Mouse (Mus musculus) midbrain, embryonic 14.5 days (tissue): ENCODE measurements around the gene Nav3. TPM values are rescaled to one million over a fixed set of nuclear protein-coding genes. Genes with fewer than 3 reads are reported as not detected.
A peak's percentile ranks its signal among the peaks of the same experiment; 100 is the strongest.
"Not testable (repeated sequence)": the region's sequence is repeated elsewhere in the genome, so short reads cannot be mapped to it uniquely, and the experiment has no call there.

Source experiments
- ATAC-seq: fragments of 200-750 bp; cut with Nextera tagmentation; 2 replicates; pipeline ENCODE4 v1.8.0; 2017; ENCODE audit warnings: moderate number of reproducible peaks, moderate library complexity; ENCODE audit not compliant: low FRiP score, low TSS enrichment
- DNase-seq: peaks from one replicate; pipeline ENCODE4 v3.0.0-alpha.2; 2015
- H3K27ac ChIP-seq: fragments of 300-500 bp; sonication (generic); replicated peaks from 2 replicates; pipeline ENCODE4 v1.5.1; 2014; ENCODE audit warnings: mild to moderate bottlenecking, low read depth, low read length, moderate library complexity
- H3K27me3 ChIP-seq: fragments of 300-500 bp; sonication (generic); 2 replicates; pipeline ENCODE4 v1.6.1; 2014; ENCODE audit warnings: low read length, control low read depth, mixed read lengths; ENCODE audit not compliant: control insufficient read depth, insufficient read depth
- H3K36me3 ChIP-seq: fragments of 300-500 bp; sonication (generic); 2 replicates; pipeline ENCODE4 v1.6.1; 2014; ENCODE audit warnings: low read length, control low read depth; ENCODE audit not compliant: control insufficient read depth, insufficient read depth
- H3K4me1 ChIP-seq: fragments of 300-500 bp; sonication (generic); 2 replicates; pipeline ENCODE4 v1.6.1; 2014; ENCODE audit warnings: mild to moderate bottlenecking, antibody characterized with exemption, low read length, control low read depth; ENCODE audit not compliant: control insufficient read depth, insufficient read depth
- H3K4me2 ChIP-seq: fragments of 300-500 bp; sonication (generic); 2 replicates; pipeline ENCODE4 v1.6.1; 2014; ENCODE audit warnings: mild to moderate bottlenecking, low read length, moderate library complexity
- H3K4me3 ChIP-seq: fragments of 300-500 bp; sonication (generic); replicated peaks from 2 replicates; pipeline ENCODE4 v1.5.1; 2014; ENCODE audit warnings: low read depth, low read length
- H3K9ac ChIP-seq: fragments of 300-500 bp; sonication (generic); replicated peaks from 2 replicates; pipeline ENCODE4 v1.6.1; 2014; ENCODE audit warnings: mild to moderate bottlenecking, low read length, moderate library complexity
- H3K9me3 ChIP-seq: fragments of 300-500 bp; sonication (generic); 2 replicates; pipeline ENCODE4 v1.6.1; 2016; ENCODE audit warnings: low read length, control low read depth, mixed read lengths; ENCODE audit not compliant: control insufficient read depth
- WGBS: fragments of 180-500 bp; shearing (Covaris S2); extraction: QIAGEN DNeasy Blood & Tissue Kit; methylation state at CpG from one replicate; pipeline ENCODE4 v1.1.7; 2014; 5-methylcytosine and 5-hydroxymethylcytosine counted together
- polyA plus RNA-seq: library from polyadenylated mRNA; unstranded; fragments of >200 nt; fragmentation: Nextera tagmentation; extraction: Ambion mirVana; gene quantifications from 2 replicates; pipeline ENCODE4 v1.2.1, GENCODE M21; 2014

Gene Nav3
- polyA plus RNA-seq, 1 experiment from 2014 or later, result 26.9 TPM

DNA sequence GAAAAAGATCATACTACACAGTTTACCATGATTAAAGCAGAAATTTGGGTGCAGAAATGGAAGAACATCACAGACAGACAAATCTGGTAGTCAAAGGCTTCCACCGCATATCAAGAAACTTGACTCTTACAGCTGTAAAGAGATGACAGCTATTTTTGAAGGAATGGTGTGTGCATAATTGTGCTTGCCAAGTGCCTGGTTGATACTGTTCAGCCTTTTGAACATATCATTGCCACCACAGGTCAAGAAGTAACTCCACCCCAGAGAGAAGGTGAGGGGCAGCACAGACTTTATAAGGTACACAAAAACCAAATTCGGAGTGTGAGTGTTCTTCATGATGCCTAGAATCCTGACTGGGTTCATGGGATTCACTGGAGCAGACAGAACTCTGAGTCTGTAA, 53.1 kb downstream of the Nav3 start:
- Histone ChIP-seq H3K4me1 (no peaks in the 10 kb centered on the region), H3K9me3 (no peaks in the 10 kb centered on the region), H3K9ac (no peak overlapping the region), H3K36me3 (no peaks in the 10 kb centered on the region), H3K4me2 (no peak overlapping the region), H3K4me3 (no peak overlapping the region), H3K27me3 (no peaks in the 10 kb centered on the region), H3K27ac (no peak overlapping the region)
- DNase-seq (no peak), ATAC-seq (no peak)
- WGBS, result 96% methylated on average over 2 of the region's 2 CpGs

DNA sequence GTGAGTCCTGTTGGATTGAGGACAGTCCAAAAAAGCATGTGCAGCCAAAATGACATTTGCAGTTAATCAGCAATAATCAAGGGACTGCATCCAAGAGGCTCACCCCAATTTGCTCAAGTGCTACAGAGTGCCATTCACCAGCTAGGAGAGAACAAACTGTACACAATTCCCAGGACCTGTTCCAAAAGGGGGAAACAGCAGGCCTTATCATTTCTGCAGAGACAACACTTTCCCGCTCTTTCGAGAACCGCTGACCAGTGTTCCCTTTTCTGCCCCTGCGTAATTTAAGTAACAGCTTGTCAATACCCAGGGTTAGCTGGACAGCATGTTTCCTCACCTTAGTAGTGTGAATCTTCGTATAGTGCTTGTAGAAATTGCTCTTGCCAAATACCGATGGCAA, 55.4 kb downstream of the Nav3 start:
- Histone ChIP-seq H3K9ac (no peak overlapping the region), H3K4me1 (no peaks in the 10 kb centered on the region), H3K4me2 (no peak overlapping the region), H3K9me3 (no peaks in the 10 kb centered on the region), H3K36me3 (no peaks in the 10 kb centered on the region), H3K27me3 (no peaks in the 10 kb centered on the region), H3K27ac (no peak overlapping the region), H3K4me3 (no peak overlapping the region)
- no peak for ATAC-seq
- DNase-seq, result no peak
- 94% methylated on average over 6 of the region's 6 CpGs for WGBS

DNA sequence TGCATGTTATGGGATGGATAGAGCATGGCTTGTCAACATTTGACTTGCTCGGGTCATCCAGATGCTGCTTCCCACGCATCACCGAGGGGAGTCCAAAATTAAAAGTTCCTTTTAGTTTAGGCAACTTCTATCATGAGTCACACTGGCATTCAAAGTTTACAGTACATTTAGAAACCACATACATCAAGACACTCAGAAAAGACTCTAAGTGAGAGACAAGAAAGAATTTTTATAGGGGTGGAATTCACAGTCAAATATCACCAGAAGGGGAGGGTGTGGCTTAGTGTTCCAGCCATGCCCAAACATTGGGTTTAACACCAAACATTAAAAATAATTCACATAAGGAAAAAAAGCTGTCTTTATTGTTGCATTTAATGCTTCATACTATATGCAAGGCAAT, 57.4 kb downstream of the Nav3 start:
- no peaks in the 10 kb centered on the region for H3K27me3 ChIP-seq
- no peak for DNase-seq
- H3K4me3 ChIP-seq, result no peak overlapping the region
- no peaks in the 10 kb centered on the region for H3K9me3 ChIP-seq
- H3K9ac ChIP-seq, result no peak overlapping the region
- no peak overlapping the region for H3K27ac ChIP-seq
- no peaks in the 10 kb centered on the region for H3K36me3 ChIP-seq
- 92% methylated on average over 3 of the region's 3 CpGs for WGBS
- H3K4me2 ChIP-seq, result no peak overlapping the region
- H3K4me1 ChIP-seq, result no peaks in the 10 kb centered on the region
- ATAC-seq, result no peak

DNA sequence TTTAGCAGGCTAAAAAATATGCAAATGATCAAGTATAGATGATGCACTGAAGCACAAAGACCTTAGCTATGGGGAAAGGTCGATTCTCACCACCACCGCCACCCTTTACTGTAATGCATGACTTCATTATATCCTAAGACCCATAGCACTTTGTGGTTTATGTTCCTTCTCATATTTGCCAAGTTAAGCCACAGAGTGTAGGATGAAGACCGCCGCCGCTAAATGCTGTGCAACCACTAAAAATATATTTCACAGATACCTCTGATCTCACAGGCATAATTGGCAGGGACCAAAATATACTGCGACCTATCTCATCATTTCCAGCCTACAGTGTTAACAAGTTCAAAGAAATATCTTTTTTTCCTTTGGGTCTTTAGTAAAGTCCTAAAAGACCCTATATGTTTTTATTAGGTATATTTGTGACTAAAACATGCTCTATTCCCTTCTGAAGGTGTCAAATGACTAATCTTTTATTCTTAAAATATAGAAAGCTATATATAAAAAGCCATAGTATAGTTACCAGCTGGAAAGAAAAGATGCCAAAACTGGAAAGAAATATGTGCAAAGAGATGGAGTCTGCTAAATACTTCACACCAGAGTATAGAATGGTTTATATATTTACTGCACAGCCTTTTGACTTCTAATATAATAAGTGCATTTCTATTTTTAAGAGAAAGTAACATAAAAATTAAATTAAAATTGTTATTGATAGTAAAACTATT, 69.4 kb downstream of the Nav3 start:
- Histone ChIP-seq H3K9ac (no peak overlapping the region), H3K9me3 (no peaks in the 10 kb centered on the region), H3K27me3 (no peaks in the 10 kb centered on the region), H3K36me3 (no peaks in the 10 kb centered on the region), H3K4me3 (no peak overlapping the region), H3K4me2 (no peak overlapping the region), H3K4me1 (no peaks in the 10 kb centered on the region; the same call in 1 of the 2 replicates), H3K27ac (no peak overlapping the region)
- no peak for DNase-seq
- no peak for ATAC-seq
- WGBS, result 96% methylated on average over 6 of the region's 6 CpGs

DNA sequence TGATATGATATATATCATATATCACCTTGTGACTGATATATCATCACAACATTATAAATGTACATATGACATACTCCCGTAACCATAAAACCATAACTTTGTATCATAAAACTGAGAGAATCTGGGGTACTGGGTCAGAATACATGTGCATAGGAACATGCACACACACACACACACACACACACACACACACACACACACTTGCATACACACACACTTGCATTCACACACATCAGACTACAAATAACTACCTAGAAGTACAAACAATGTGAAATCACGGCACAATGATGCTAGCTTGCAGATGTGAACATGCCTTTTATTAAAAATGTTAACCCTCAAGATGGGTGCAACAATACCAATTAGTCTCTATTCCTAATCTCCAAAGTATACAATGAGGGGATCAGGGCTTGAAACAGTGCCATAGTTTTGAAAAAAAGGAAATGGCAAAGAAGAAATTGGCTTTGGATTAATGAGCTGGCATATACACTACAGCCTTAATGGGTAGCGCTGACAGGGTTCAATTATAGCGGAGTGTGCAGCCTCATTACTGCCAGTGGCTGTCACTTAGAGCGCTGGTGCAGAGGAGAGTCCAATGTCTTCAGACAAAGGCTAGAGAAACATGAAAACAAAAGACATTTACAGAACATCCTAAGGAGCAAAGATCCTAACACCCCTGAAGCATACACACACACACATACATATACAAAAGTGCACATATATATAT, 72.3 kb downstream of the Nav3 start:
- not testable (repeated sequence) for H3K27me3 ChIP-seq, H3K4me3 ChIP-seq, H3K4me2 ChIP-seq, H3K4me1 ChIP-seq, H3K9ac ChIP-seq, H3K9me3 ChIP-seq, H3K36me3 ChIP-seq
- WGBS, result 57% methylated on average over 5 of the region's 5 CpGs
- peak overlapping the region; percentile 16; the same call in 1 of the 2 replicates for H3K27ac ChIP-seq
- DNase-seq (peak; percentile 49), ATAC-seq (peak; percentile 55; the same call in 1 of the 2 replicates)

DNA sequence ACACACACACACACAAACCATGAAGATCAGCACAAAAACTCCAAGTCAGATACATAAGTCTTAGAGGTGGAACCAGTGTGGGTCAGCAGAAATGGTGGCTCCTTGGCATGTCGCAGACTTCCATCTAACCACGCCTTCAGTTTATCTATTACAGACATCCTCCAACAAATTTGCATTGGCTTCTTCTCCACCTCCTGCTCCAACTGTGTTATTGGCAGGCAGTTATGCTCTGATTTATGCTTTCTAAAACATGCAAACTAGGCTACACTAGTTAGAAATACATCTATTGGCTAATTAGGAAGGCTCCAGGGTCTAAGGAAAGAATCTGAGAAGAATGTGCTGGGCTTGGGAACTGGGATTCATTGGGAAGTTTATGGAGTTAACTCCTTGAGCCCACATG, 75.2 kb downstream of the Nav3 start:
- H3K4me3 ChIP-seq, result no peak overlapping the region
- no peak overlapping the region for H3K4me2 ChIP-seq
- no peak for DNase-seq
- WGBS, result 100% methylated on average over 2 of the region's 2 CpGs
- no peak overlapping the region for H3K27ac ChIP-seq
- H3K27me3 ChIP-seq, result no peaks in the 10 kb centered on the region
- H3K4me1 ChIP-seq, result no peaks in the 10 kb centered on the region
- no peak for ATAC-seq
- no peak overlapping the region for H3K9ac ChIP-seq
- no peaks in the 10 kb centered on the region for H3K9me3 ChIP-seq
- no peaks in the 10 kb centered on the region for H3K36me3 ChIP-seq

DNA sequence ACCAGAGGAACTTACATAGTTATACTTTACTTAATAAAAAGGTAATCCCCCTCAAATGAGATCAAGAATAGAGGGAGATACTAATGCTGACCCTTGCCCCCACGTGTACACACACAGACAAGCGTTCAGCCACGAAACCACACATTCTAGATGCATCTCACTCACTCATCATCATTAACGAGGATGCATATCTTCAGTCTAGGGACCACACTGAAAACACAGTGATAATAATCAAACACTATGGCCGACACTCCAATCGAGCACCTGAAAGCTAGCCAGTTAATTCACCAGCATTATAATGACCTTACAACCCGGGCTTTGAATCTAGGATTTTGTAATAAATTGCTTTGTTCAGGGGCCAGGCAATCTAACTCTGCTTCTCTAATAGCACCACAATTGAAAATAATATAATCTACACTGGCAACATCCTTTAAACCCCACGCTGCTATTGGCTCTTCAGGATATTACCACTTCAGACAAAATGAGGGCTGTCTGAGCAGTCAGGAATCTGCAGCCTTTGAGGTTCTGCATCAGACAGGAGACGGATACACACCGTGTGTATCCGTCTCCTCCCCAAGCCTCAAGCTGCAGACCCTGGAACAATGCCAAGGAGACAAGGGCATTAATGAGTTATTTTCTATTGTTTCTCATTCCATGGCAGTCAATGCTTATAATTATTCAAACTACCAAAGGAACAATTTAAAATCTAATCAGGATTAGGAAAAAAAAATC, 83.1 kb downstream of the Nav3 start:
- Histone ChIP-seq H3K36me3 (no peaks in the 10 kb centered on the region), H3K4me2 (peak overlapping the region; percentile 16), H3K27me3 (no peaks in the 10 kb centered on the region), H3K27ac (peak overlapping the region; percentile 71), H3K9me3 (no peaks in the 10 kb centered on the region), H3K4me3 (no peak overlapping the region), H3K4me1 (peaks cover 19% of the 10 kb centered on the region; the same call in 1 of the 2 replicates), H3K9ac (no peak overlapping the region)
- DNase-seq (peak; percentile 80), ATAC-seq (peak; percentile 88; the same call in 1 of the 2 replicates)
- WGBS, result 35% methylated on average over 11 of the region's 11 CpGs

DNA sequence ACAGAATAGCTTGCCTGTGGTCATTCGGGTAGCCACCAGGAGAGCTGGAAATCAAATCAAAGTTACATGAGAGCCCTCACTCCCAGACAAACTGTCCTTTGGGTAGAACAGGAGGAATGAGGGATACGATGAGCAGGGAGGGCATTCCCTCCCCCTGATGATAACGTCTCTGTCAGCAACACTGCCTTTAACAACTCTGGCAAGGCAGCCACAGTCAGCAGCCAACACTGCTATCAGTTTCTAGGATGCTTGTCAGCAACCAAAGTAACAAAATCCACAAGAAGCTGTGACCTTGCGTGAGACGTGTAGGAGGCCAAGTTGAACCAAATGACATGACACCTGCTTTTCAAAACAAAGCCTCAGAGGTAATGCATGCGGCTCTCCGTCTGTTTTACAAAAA, 103.9 kb downstream of the Nav3 start:
- Histone ChIP-seq H3K27ac (no peak overlapping the region), H3K4me1 (no peaks in the 10 kb centered on the region), H3K9ac (no peak overlapping the region), H3K4me3 (no peak overlapping the region), H3K27me3 (no peaks in the 10 kb centered on the region), H3K36me3 (no peaks in the 10 kb centered on the region), H3K9me3 (no peaks in the 10 kb centered on the region), H3K4me2 (no peak overlapping the region)
- WGBS, result 78% methylated on average over 7 of the region's 7 CpGs
- no peak for DNase-seq
- no peak for ATAC-seq
